Mouse (Mus musculus): ENCODE results near the gene Lman1l. TPM values are rescaled to one million over a fixed set of nuclear protein-coding genes. Genes with fewer than 3 reads are reported as not detected.

Lman1l gene
- polyA plus RNA-seq, 1 experiment from 2014 or later, result not detected

- Histone ChIP-seq H3K36me3 (ENCODE audit: insufficient read depth, low read length) (peaks cover 73% of the 10 kb centered on the region), H3K9me3 (ENCODE audit: low read length) (no peaks in the 10 kb centered on the region), H3K27ac (ENCODE audit: low read length) (no peak overlapping the region), H3K4me3 (ENCODE audit: low read length) (no peak overlapping the region), H3K9ac (replicated peaks; ENCODE audit: low read length) (no peak overlapping the region), H3K27me3 (ENCODE audit: insufficient read depth, low read length) (no peaks in the 10 kb centered on the region), H3K4me1 (ENCODE audit: insufficient read depth, low read length) (no peaks in the 10 kb centered on the region), H3K4me2 (replicated peaks; ENCODE audit: low read depth, low read length) (no peak overlapping the region)
- WGBS, result 92% methylated on average over 12 of the region's 12 CpGs
- no peak for ATAC-seq (ENCODE audit: low FRiP score, low TSS enrichment)
Measured at GRCm38 (mm10) chr9:57628717-57629116, 8.1 kb upstream of the Lman1l start.

GRCm38 (mm10) chr9:57627892-57628291, 7.3 kb upstream of the Lman1l start:
- no peak overlapping the region for H3K27ac ChIP-seq (ENCODE audit: low read length)
- no peaks in the 10 kb centered on the region for H3K27me3 ChIP-seq (ENCODE audit: insufficient read depth, low read length)
- no peak for ATAC-seq (ENCODE audit: low FRiP score, low TSS enrichment)
- no peak overlapping the region for H3K4me3 ChIP-seq (ENCODE audit: low read length)
- H3K4me2 ChIP-seq (replicated peaks; ENCODE audit: low read depth, low read length), result no peak overlapping the region
- peaks cover 73% of the 10 kb centered on the region for H3K36me3 ChIP-seq (ENCODE audit: insufficient read depth, low read length)
- no peaks in the 10 kb centered on the region for H3K4me1 ChIP-seq (ENCODE audit: insufficient read depth, low read length)
- no peak overlapping the region for H3K9ac ChIP-seq (replicated peaks; ENCODE audit: low read length)
- WGBS, result 92% methylated on average over 11 of the region's 11 CpGs
- H3K9me3 ChIP-seq (ENCODE audit: low read length), result no peaks in the 10 kb centered on the region

DNA sequence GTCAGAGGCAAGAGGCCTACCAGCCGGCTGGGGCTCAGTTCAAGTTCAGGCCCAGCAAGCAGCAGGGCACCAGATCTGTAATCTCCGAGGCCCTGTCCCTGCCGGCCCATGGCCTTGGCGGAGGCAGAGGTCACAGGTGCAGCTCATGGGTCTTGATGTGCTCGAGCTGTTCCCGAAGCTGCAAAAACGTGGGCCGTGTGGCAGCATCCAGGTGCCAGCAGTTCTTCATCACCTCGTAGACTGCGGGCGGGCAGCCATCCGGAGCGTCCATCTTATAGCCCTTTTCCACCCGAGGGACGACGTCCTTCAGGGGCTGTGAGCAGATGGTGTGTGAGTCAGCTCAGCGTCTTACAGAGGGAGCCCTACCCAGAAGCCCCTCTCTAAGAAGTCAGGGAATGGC, 6.6 kb upstream of the Lman1l start:
- Histone ChIP-seq H3K36me3 (ENCODE audit: insufficient read depth, low read length) (peaks cover 73% of the 10 kb centered on the region), H3K4me1 (ENCODE audit: insufficient read depth, low read length) (no peaks in the 10 kb centered on the region), H3K27ac (ENCODE audit: low read length) (no peak overlapping the region), H3K9ac (replicated peaks; ENCODE audit: low read length) (no peak overlapping the region), H3K27me3 (ENCODE audit: insufficient read depth, low read length) (no peaks in the 10 kb centered on the region), H3K9me3 (ENCODE audit: low read length) (no peaks in the 10 kb centered on the region), H3K4me3 (ENCODE audit: low read length) (no peak overlapping the region), H3K4me2 (replicated peaks; ENCODE audit: low read depth, low read length) (no peak overlapping the region)
- no peak for ATAC-seq (ENCODE audit: low FRiP score, low TSS enrichment)
- 85% methylated on average over 17 of the region's 17 CpGs for WGBS

DNA sequence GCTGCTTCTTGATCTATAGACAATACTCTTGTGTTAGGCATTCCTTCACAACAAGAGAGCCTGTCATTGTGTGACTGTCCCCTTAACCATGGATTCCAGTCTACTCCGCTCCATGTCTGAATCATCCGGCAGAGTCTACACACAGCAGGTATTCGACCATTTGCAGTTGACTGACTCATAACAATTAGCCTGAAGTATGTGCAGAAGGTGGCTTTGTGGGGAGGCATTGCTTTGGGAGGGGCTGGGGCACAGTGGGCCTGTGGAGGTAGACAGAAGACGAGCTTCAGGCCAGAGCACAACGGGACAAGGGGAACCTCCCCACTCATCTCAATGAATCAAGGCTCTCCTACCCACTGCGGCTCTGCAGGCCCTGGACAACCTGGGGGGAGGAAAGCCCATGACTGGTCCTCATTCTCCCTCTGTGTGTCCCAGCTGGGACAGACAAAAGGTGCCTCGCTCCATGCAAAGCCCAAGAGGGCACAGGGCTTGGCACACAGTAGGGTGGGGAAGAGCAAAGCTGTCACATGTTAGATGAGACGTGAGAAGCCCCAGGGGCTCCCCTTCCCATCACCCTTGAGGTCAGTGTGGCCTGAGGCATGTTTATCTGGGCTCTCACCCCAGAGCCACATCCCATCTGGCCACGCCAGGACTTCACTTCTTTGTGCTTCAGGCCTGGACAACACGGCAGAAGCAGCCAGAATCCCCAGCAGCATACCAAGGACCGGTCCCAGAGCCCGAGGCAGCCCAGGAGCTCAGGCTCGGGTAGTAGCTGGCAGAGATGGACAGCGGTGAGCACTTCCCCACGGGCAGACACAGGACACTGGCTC, 5.3 kb upstream of the Lman1l start:
- no peak overlapping the region for H3K4me3 ChIP-seq (ENCODE audit: low read length)
- peaks cover 66% of the 10 kb centered on the region for H3K36me3 ChIP-seq (ENCODE audit: insufficient read depth, low read length)

GRCm38 (mm10) chr9:57624295-57624694, 3.7 kb upstream of the Lman1l start:
- ATAC-seq (ENCODE audit: low FRiP score, low TSS enrichment), result no peak
- H3K4me1 ChIP-seq (ENCODE audit: insufficient read depth, low read length), result no peaks in the 10 kb centered on the region
- no peak overlapping the region for H3K27ac ChIP-seq (ENCODE audit: low read length)
- WGBS, result 76% methylated on average over 7 of the region's 7 CpGs
- no peaks in the 10 kb centered on the region for H3K27me3 ChIP-seq (ENCODE audit: insufficient read depth, low read length)
- no peak overlapping the region for H3K9ac ChIP-seq (replicated peaks; ENCODE audit: low read length)
- H3K36me3 ChIP-seq (ENCODE audit: insufficient read depth, low read length), result peaks cover 50% of the 10 kb centered on the region
- no peak overlapping the region for H3K4me3 ChIP-seq (ENCODE audit: low read length)
- no peaks in the 10 kb centered on the region for H3K9me3 ChIP-seq (ENCODE audit: low read length)
- H3K4me2 ChIP-seq (replicated peaks; ENCODE audit: low read depth, low read length), result no peak overlapping the region

More for the DNA sequence above, 5.3 kb upstream of the Lman1l start:
- Histone ChIP-seq H3K9ac (replicated peaks; ENCODE audit: low read length) (no peak overlapping the region), H3K4me1 (ENCODE audit: insufficient read depth, low read length) (no peaks in the 10 kb centered on the region), H3K9me3 (ENCODE audit: low read length) (no peaks in the 10 kb centered on the region), H3K4me2 (replicated peaks; ENCODE audit: low read depth, low read length) (no peak overlapping the region), H3K27ac (ENCODE audit: low read length) (no peak overlapping the region), H3K27me3 (ENCODE audit: insufficient read depth, low read length) (no peaks in the 10 kb centered on the region)
- no peak for ATAC-seq (ENCODE audit: low FRiP score, low TSS enrichment)
- 81% methylated on average over 15 of the region's 15 CpGs for WGBS

GRCm38 (mm10) chr9:57618854-57619253, 1.7 kb downstream of the Lman1l start:
- Histone ChIP-seq H3K9ac (replicated peaks; ENCODE audit: low read length) (no peak overlapping the region), H3K27ac (ENCODE audit: low read length) (no peak overlapping the region), H3K4me2 (replicated peaks; ENCODE audit: low read depth, low read length) (no peak overlapping the region), H3K4me3 (ENCODE audit: low read length) (no peak overlapping the region), H3K4me1 (ENCODE audit: insufficient read depth, low read length) (no peaks in the 10 kb centered on the region), H3K9me3 (ENCODE audit: low read length) (no peaks in the 10 kb centered on the region), H3K27me3 (ENCODE audit: insufficient read depth, low read length) (no peaks in the 10 kb centered on the region), H3K36me3 (ENCODE audit: insufficient read depth, low read length) (no peaks in the 10 kb centered on the region)
- no peak for ATAC-seq (ENCODE audit: low FRiP score, low TSS enrichment)
- 65% methylated on average over 8 of the region's 8 CpGs for WGBS

- no peaks in the 10 kb centered on the region for H3K36me3 ChIP-seq (ENCODE audit: insufficient read depth, low read length)
- no peak overlapping the region for H3K4me2 ChIP-seq (replicated peaks; ENCODE audit: low read depth, low read length)
- no peaks in the 10 kb centered on the region for H3K4me1 ChIP-seq (ENCODE audit: insufficient read depth, low read length)
- 78% methylated on average over 8 of the region's 8 CpGs for WGBS
- H3K9me3 ChIP-seq (ENCODE audit: low read length), result no peaks in the 10 kb centered on the region
- ATAC-seq (ENCODE audit: low FRiP score, low TSS enrichment), result no peak
- H3K27ac ChIP-seq (ENCODE audit: low read length), result no peak overlapping the region
- H3K4me3 ChIP-seq (ENCODE audit: low read length), result no peak overlapping the region
- H3K9ac ChIP-seq (replicated peaks; ENCODE audit: low read length), result no peak overlapping the region
- H3K27me3 ChIP-seq (ENCODE audit: insufficient read depth, low read length), result no peaks in the 10 kb centered on the region
Measured at GRCm38 (mm10) chr9:57617556-57618169, 2.9 kb downstream of the Lman1l start.

GRCm38 (mm10) chr9:57614786-57615185, 5.8 kb downstream of the Lman1l start:
- Histone ChIP-seq H3K9me3 (ENCODE audit: low read length) (no peaks in the 10 kb centered on the region), H3K27me3 (ENCODE audit: insufficient read depth, low read length) (no peaks in the 10 kb centered on the region), H3K36me3 (ENCODE audit: insufficient read depth, low read length) (no peaks in the 10 kb centered on the region), H3K4me3 (ENCODE audit: low read length) (no peak overlapping the region), H3K4me2 (replicated peaks; ENCODE audit: low read depth, low read length) (no peak overlapping the region), H3K4me1 (ENCODE audit: insufficient read depth, low read length) (no peaks in the 10 kb centered on the region), H3K27ac (ENCODE audit: low read length) (no peak overlapping the region), H3K9ac (replicated peaks; ENCODE audit: low read length) (no peak overlapping the region)
- 86% methylated on average over 4 of the region's 4 CpGs for WGBS
- no peak for ATAC-seq (ENCODE audit: low FRiP score, low TSS enrichment)

DNA sequence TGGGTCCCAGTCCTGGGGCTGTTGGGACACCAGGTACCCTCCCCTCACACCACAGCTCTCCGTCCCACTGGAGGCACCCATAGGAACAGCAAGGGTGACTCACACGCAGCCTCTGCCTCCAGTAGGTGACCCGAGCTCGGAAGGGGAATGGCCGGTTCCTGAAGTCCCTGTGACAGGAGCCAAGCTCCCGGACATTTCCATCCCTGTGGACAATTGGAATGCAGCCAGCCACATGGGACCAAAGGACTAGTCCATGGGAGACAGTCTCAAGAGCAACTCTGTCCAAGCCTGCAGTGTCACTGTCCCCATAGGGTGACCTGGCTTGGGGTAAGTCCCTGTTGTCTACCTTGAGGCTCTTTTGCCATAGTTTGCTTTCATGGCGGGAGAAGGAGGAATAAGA, 6.6 kb downstream of the Lman1l start:
- WGBS, result 69% methylated on average over 7 of the region's 7 CpGs

GRCm38 (mm10) chr9:57612587-57612986, 8.0 kb downstream of the Lman1l start:
- Histone ChIP-seq H3K9me3 (ENCODE audit: low read length) (no peaks in the 10 kb centered on the region), H3K27me3 (ENCODE audit: insufficient read depth, low read length) (no peaks in the 10 kb centered on the region), H3K9ac (replicated peaks; ENCODE audit: low read length) (no peak overlapping the region), H3K36me3 (ENCODE audit: insufficient read depth, low read length) (no peaks in the 10 kb centered on the region), H3K27ac (ENCODE audit: low read length) (no peak overlapping the region), H3K4me1 (ENCODE audit: insufficient read depth, low read length) (no peaks in the 10 kb centered on the region), H3K4me3 (ENCODE audit: low read length) (no peak overlapping the region), H3K4me2 (replicated peaks; ENCODE audit: low read depth, low read length) (no peak overlapping the region)
- no peak for ATAC-seq (ENCODE audit: low FRiP score, low TSS enrichment)
- 78% methylated on average over 7 of the region's 7 CpGs for WGBS

More for the DNA sequence above, 6.6 kb downstream of the Lman1l start:
- Histone ChIP-seq H3K4me3 (ENCODE audit: low read length) (no peak overlapping the region), H3K27ac (ENCODE audit: low read length) (no peak overlapping the region), H3K4me1 (ENCODE audit: insufficient read depth, low read length) (no peaks in the 10 kb centered on the region), H3K36me3 (ENCODE audit: insufficient read depth, low read length) (no peaks in the 10 kb centered on the region), H3K4me2 (replicated peaks; ENCODE audit: low read depth, low read length) (no peak overlapping the region), H3K27me3 (ENCODE audit: insufficient read depth, low read length) (no peaks in the 10 kb centered on the region), H3K9ac (replicated peaks; ENCODE audit: low read length) (no peak overlapping the region), H3K9me3 (ENCODE audit: low read length) (no peaks in the 10 kb centered on the region)
- ATAC-seq (ENCODE audit: low FRiP score, low TSS enrichment), result no peak

All from kidney, embryonic 16.5 days (tissue).